Mouse (Mus musculus) right cerebral cortex, postnatal 14 days (tissue): ENCODE data around the gene Gpr55.
A peak's percentile ranks its signal among the peaks of the same experiment; 100 is the strongest.

ENCODE experiments used
- DNase-seq: peaks from one replicate; pipeline ENCODE4 v3.0.0; 2022

The Gpr55 gene

GRCm38 (mm10) chr1:85908754-85909590 lies 51.8 kb downstream of the Gpr55 start:
- no peak for DNase-seq

- DNase-seq = no peak
These were observed 53.9 kb downstream of the Gpr55 start for GRCm38 (mm10) chr1:85906892-85907291.

- no peak for DNase-seq
These were observed 58.7 kb downstream of the Gpr55 start for GRCm38 (mm10) chr1:85902108-85902561.

- no peak for DNase-seq
These were observed 59.2 kb downstream of the Gpr55 start for GRCm38 (mm10) chr1:85901516-85902107.

- DNase-seq = no peak
These were observed 60.1 kb downstream of the Gpr55 start for GRCm38 (mm10) chr1:85900521-85901333.

GRCm38 (mm10) chr1:85899388-85899761 lies 61.4 kb downstream of the Gpr55 start:
- DNase-seq = no peak

GRCm38 (mm10) chr1:85898761-85899387 lies 61.9 kb downstream of the Gpr55 start:
- no peak for DNase-seq

- no peak for DNase-seq
These were observed 62.7 kb downstream of the Gpr55 start for GRCm38 (mm10) chr1:85897901-85898760.

- DNase-seq = no peak
These were observed 63.8 kb downstream of the Gpr55 start for GRCm38 (mm10) chr1:85896781-85897700.

GRCm38 (mm10) chr1:85896110-85896509 lies 64.7 kb downstream of the Gpr55 start:
- no peak for DNase-seq

- peak; percentile 70 for DNase-seq
These were observed 65.4 kb downstream of the Gpr55 start for GRCm38 (mm10) chr1:85895391-85895837.

GRCm38 (mm10) chr1:85894748-85895360 lies 66.0 kb downstream of the Gpr55 start:
- peak; percentile 73 for DNase-seq

GRCm38 (mm10) chr1:85894231-85894747 lies 66.5 kb downstream of the Gpr55 start, which contains the start of gene Itm2c:
TSS of gene Itm2c (plus strand) at chr1:85894281.
- DNase-seq = peak; percentile 91
